Mouse (Mus musculus) MEL (cell line): ENCODE measurements around the gene BC035044.

Source experiments
- CTCF ChIP-seq, 3 experiments: IDR thresholded peaks in 2 of 3; conservative IDR thresholded peaks in 1 of 3; 2 replicates each; pipeline ENCODE4 v1.5.1; 2011 to 2012; ENCODE audit warnings: low read length in 3 of 3, low read depth in 2 of 3, mild to moderate bottlenecking in 2 of 3, improper control_type of control experiment in 1 of 3, inconsistent platforms in 1 of 3, mixed read lengths in 1 of 3, moderate library complexity in 1 of 3; ENCODE audit not compliant: control insufficient read depth in 1 of 3, insufficient read depth in 1 of 3, poor library complexity in 1 of 3, severe bottlenecking in 1 of 3
- ETS1 ChIP-seq: IDR thresholded peaks from 2 replicates; pipeline ENCODE4 v1.6.1; 2012; ENCODE audit warnings: low read depth, mild to moderate bottlenecking, inconsistent platforms, low read length, improper control_type of control experiment, moderate library complexity
- GATA1 ChIP-seq: IDR thresholded peaks from 2 replicates; pipeline ENCODE4 v1.6.1; 2011; ENCODE audit warnings: low read depth, low read length, improper control_type of control experiment
- RCOR1 ChIP-seq: IDR thresholded peaks from 2 replicates; pipeline ENCODE4 v1.6.1; 2012; ENCODE audit warnings: low read depth, mild to moderate bottlenecking, inconsistent platforms, low read length, improper control_type of control experiment
- ZC3H11A ChIP-seq: IDR thresholded peaks from 2 replicates; pipeline ENCODE4 v1.6.1; 2012; ENCODE audit warnings: low read depth, mild to moderate bottlenecking, inconsistent platforms, low read length, improper control_type of control experiment

DNA sequence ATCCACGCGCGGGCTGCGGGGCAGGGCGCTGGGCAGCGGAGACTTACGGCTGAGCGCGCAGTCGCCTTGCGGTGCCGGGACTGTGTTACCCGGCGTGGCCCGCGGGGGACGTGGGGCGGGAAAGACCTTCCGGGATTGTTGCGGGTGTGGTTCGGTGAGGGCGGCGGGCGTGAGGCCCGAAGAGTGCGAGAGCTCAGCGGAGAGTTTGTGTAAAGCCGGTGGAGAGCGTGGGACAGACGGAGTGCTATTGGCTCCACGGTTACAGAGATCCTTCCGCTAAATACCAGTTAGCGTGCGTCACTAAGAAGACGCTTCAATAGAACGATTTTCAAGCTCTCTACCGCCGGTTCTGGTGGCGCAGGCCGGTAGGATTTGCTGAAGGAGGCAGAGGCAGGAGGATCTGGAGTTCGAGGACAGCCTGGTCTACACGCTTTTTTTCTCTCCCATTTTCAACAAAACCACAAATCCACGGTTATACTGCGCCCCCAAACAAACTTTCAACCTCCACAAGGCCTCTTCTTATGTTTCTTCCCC, 47.9 kb downstream of the BC035044 start:
- no peak for TF ChIP-seq GATA1
- TF ChIP-seq CTCF (IDR thresholded peaks at IDR 0.05 in 2 of 3, conservative IDR thresholded peaks at IDR 0.05 in 1 of 3; ENCODE audit: control insufficient read depth in 1 of 3, insufficient read depth in 1 of 3, low read depth in 2 of 3, low read length in 3 of 3, poor library complexity in 1 of 3, severe bottlenecking in 1 of 3), result no peak
- no peak for TF ChIP-seq RCOR1
- TF ChIP-seq ETS1, result 0 out of 2 replicates have a peak, but pooled peaks have one; percentile 38
- no peak for TF ChIP-seq ZC3H11A
